Mouse (Mus musculus) layer of hippocampus, adult 9-11 months (tissue): ENCODE measurements around the gene Nsun2.

ENCODE experiments used
- DNase-seq: peaks from one replicate; pipeline ENCODE4 v3.0.0; 2022

The Nsun2 gene

GRCm38 (mm10) chr13:69639251-69639650, 105.7 kb downstream of the Nsun2 start:
- no peak for DNase-seq

GRCm38 (mm10) chr13:69640126-69640525, 106.6 kb downstream of the Nsun2 start:
- DNase-seq: no peak

GRCm38 (mm10) chr13:69640541-69640940, 107.0 kb downstream of the Nsun2 start:
- no peak for DNase-seq

GRCm38 (mm10) chr13:69641017-69641416, 107.5 kb downstream of the Nsun2 start:
- DNase-seq: no peak

- no peak for DNase-seq
Observed at GRCm38 (mm10) chr13:69642656-69643216, 109.2 kb downstream of the Nsun2 start.

GRCm38 (mm10) chr13:69643937-69644336, 110.4 kb downstream of the Nsun2 start:
- no peak for DNase-seq

- DNase-seq: no peak
Observed at GRCm38 (mm10) chr13:69644427-69645166, 111.1 kb downstream of the Nsun2 start.

GRCm38 (mm10) chr13:69645694-69646423, 112.3 kb downstream of the Nsun2 start:
- no peak for DNase-seq

- no peak for DNase-seq
Observed at GRCm38 (mm10) chr13:69646481-69646880, 112.9 kb downstream of the Nsun2 start.

GRCm38 (mm10) chr13:69654508-69654907, 121.0 kb downstream of the Nsun2 start:
- DNase-seq: no peak

GRCm38 (mm10) chr13:69672121-69672520, 138.6 kb downstream of the Nsun2 start:
- no peak for DNase-seq

GRCm38 (mm10) chr13:69672565-69672964, 139.0 kb downstream of the Nsun2 start:
- DNase-seq: no peak

- no peak for DNase-seq
Observed at GRCm38 (mm10) chr13:69673197-69673920, 139.8 kb downstream of the Nsun2 start.

GRCm38 (mm10) chr13:69673921-69674618, 140.5 kb downstream of the Nsun2 start:
- no peak for DNase-seq
